Mouse (Mus musculus) MEL (cell line): ENCODE measurements around the gene Mrps34.

ENCODE experiments used
- CTCF ChIP-seq, 3 experiments: IDR thresholded peaks in 2 of 3; conservative IDR thresholded peaks in 1 of 3; 2 replicates each; pipeline ENCODE4 v1.5.1; 2011 to 2012; ENCODE audit warnings: low read length in 3 of 3, low read depth in 2 of 3, mild to moderate bottlenecking in 2 of 3, improper control_type of control experiment in 1 of 3, inconsistent platforms in 1 of 3, mixed read lengths in 1 of 3, moderate library complexity in 1 of 3; ENCODE audit not compliant: control insufficient read depth in 1 of 3, insufficient read depth in 1 of 3, poor library complexity in 1 of 3, severe bottlenecking in 1 of 3
- GATA1 ChIP-seq: IDR thresholded peaks from 2 replicates; pipeline ENCODE4 v1.6.1; 2011; ENCODE audit warnings: low read depth, low read length, improper control_type of control experiment
- MAFK ChIP-seq: IDR thresholded peaks from 2 replicates; pipeline ENCODE4 v1.6.1; 2011; ENCODE audit warnings: low read depth, mild to moderate bottlenecking, low read length, improper control_type of control experiment, borderline replicate concordance
- NRF1 ChIP-seq: IDR thresholded peaks from 2 replicates; pipeline ENCODE4 v1.6.1; 2014; ENCODE audit warnings: low read depth, mild to moderate bottlenecking, inconsistent platforms, low read length, improper control_type of control experiment, moderate library complexity; ENCODE audit not compliant: poor library complexity, insufficient read depth, severe bottlenecking
- POLR2A ChIP-seq, 2 experiments: IDR thresholded peaks; 2 replicates each; pipeline ENCODE4 v1.6.1; 2011 to 2012; ENCODE audit warnings: low read length in 2 of 2, mild to moderate bottlenecking in 2 of 2, control low read depth in 1 of 2, improper control_type of control experiment in 1 of 2, low read depth in 1 of 2, moderate library complexity in 1 of 2; ENCODE audit not compliant: control insufficient read depth in 1 of 2, insufficient read depth in 1 of 2, poor library complexity in 1 of 2
- RAD21 ChIP-seq: IDR thresholded peaks from 2 replicates; pipeline ENCODE4 v1.6.1; 2011; ENCODE audit warnings: mild to moderate bottlenecking, low read depth, low read length, improper control_type of control experiment
- USF2 ChIP-seq, 2 experiments: IDR thresholded peaks; 2 replicates each; pipeline ENCODE4 v1.6.1; 2011 to 2012; ENCODE audit warnings: improper control_type of control experiment in 2 of 2, low read length in 2 of 2, borderline replicate concordance in 1 of 2, inconsistent platforms in 1 of 2, low read depth in 1 of 2, mild to moderate bottlenecking in 1 of 2; ENCODE audit not compliant: insufficient read depth in 1 of 2

DNA sequence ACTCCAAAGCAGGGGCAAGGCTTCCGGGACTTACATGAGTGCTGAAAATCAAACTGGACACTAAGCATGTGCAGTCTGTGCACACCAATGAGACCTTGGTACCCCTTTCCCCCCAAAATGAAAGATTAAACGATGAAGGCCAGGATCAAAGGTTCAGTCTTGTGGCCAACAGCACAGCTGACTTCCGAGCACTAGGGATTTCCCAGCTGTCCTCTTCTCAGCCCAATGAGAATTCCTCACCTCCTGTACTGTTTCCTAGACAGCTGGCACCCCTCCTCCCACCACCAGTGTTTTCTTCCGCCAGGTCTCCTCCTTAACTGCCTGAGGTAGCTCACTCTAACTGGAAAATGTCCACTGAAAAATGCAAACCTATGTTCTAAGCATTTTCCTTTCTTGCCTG, 38.2 kb downstream of the Mrps34 start:
- TF ChIP-seq MAFK = no peak
- no peak for TF ChIP-seq GATA1
- no peak for TF ChIP-seq CTCF (IDR thresholded peaks at IDR 0.05 in 2 of 3, conservative IDR thresholded peaks at IDR 0.05 in 1 of 3; ENCODE audit: control insufficient read depth in 1 of 3, insufficient read depth in 1 of 3, low read depth in 2 of 3, low read length in 3 of 3, poor library complexity in 1 of 3, severe bottlenecking in 1 of 3)
- TF ChIP-seq NRF1 = no peak
- no peak for TF ChIP-seq RAD21
- no peak for TF ChIP-seq USF2 (IDR thresholded peaks at IDR 0.05; ENCODE audit: borderline replicate concordance in 1 of 2, insufficient read depth in 1 of 2, low read depth in 1 of 2, low read length in 2 of 2)
- no peak for TF ChIP-seq POLR2A (IDR thresholded peaks at IDR 0.05; ENCODE audit: control insufficient read depth in 1 of 2, insufficient read depth in 1 of 2, low read depth in 1 of 2, low read length in 2 of 2, poor library complexity in 1 of 2)
